Mouse (Mus musculus) MEL (cell line): ENCODE results near the gene Rbms3. TPM values are rescaled to one million over a fixed set of nuclear protein-coding genes. Genes with fewer than 3 reads are reported as not detected.

Source experiments
- DNase-seq: peaks from one replicate; pipeline ENCODE4 v3.0.0; 2011; ENCODE audit warnings: low read depth, low spot score
- H3K27ac ChIP-seq: 2 replicates; pipeline ENCODE4 v1.5.1; 2012; ENCODE audit warnings: low read depth, mild to moderate bottlenecking, control low read depth, low read length, moderate library complexity; ENCODE audit not compliant: control insufficient read depth
- H3K27me3 ChIP-seq, 2 experiments: fragments of 150-350 bp in 1 of 2; sonication (generic) in 1 of 2; 2 replicates each; pipeline ENCODE4 v1.6.1; 2012; ENCODE audit warnings: low read length in 2 of 2, mild to moderate bottlenecking in 2 of 2, improper control_type of control experiment in 1 of 2, moderate library complexity in 1 of 2; ENCODE audit not compliant: insufficient read depth in 2 of 2, control insufficient read depth in 1 of 2
- H3K36me3 ChIP-seq, 2 experiments: 2 replicates each; pipeline ENCODE4 v1.6.1; 2012 to 2014; ENCODE audit warnings: low read length in 2 of 2, improper control_type of control experiment in 1 of 2, inconsistent platforms in 1 of 2, mild to moderate bottlenecking in 1 of 2; ENCODE audit not compliant: insufficient read depth in 2 of 2, control insufficient read depth in 1 of 2
- H3K4me1 ChIP-seq, 2 experiments: fragments of 150-350 bp in 1 of 2; sonication (generic) in 1 of 2; 2 replicates each; pipeline ENCODE4 v1.6.1; 2012; ENCODE audit warnings: low read length in 2 of 2, improper control_type of control experiment in 1 of 2, mild to moderate bottlenecking in 1 of 2; ENCODE audit not compliant: insufficient read depth in 2 of 2, control insufficient read depth in 1 of 2
- H3K4me3 ChIP-seq, 2 experiments: fragments of 150-350 bp in 1 of 2; sonication (generic) in 1 of 2; 2 replicates each; pipeline ENCODE4 v1.5.1; 2012; ENCODE audit warnings: low read depth in 2 of 2, low read length in 2 of 2, mild to moderate bottlenecking in 2 of 2, moderate library complexity in 2 of 2, control low read depth in 1 of 2, improper control_type of control experiment in 1 of 2; ENCODE audit not compliant: control insufficient read depth in 1 of 2, insufficient read depth in 1 of 2
- H3K79me2 ChIP-seq: 2 replicates; pipeline ENCODE4 v1.6.1; 2012; ENCODE audit warnings: mild to moderate bottlenecking, low read length, moderate library complexity; ENCODE audit not compliant: control insufficient read depth, poor library complexity, insufficient read depth
- H3K9ac ChIP-seq: 2 replicates; pipeline ENCODE4 v1.6.1; 2012; ENCODE audit warnings: low read depth, mild to moderate bottlenecking, control low read depth, low read length, moderate library complexity; ENCODE audit not compliant: control insufficient read depth, poor library complexity, severe bottlenecking
- H3K9me3 ChIP-seq: fragments of 150-350 bp; sonication (generic); replicated peaks from 2 replicates; pipeline ENCODE4 v1.6.1; 2012; ENCODE audit warnings: mild to moderate bottlenecking, low read length, improper control_type of control experiment, moderate library complexity; ENCODE audit not compliant: insufficient read depth
- BHLHE40 ChIP-seq: IDR thresholded peaks from 2 replicates; pipeline ENCODE4 v1.6.1; 2012; ENCODE audit warnings: low read depth, mild to moderate bottlenecking, inconsistent platforms, low read length, improper control_type of control experiment, borderline replicate concordance
- CHD2 ChIP-seq: IDR thresholded peaks from 2 replicates; pipeline ENCODE4 v1.6.1; 2011; ENCODE audit warnings: low read length, improper control_type of control experiment
- CTCF ChIP-seq, 3 experiments: IDR thresholded peaks in 2 of 3; conservative IDR thresholded peaks in 1 of 3; 2 replicates each; pipeline ENCODE4 v1.5.1; 2011 to 2012; ENCODE audit warnings: low read length in 3 of 3, low read depth in 2 of 3, mild to moderate bottlenecking in 2 of 3, improper control_type of control experiment in 1 of 3, inconsistent platforms in 1 of 3, mixed read lengths in 1 of 3, moderate library complexity in 1 of 3; ENCODE audit not compliant: control insufficient read depth in 1 of 3, insufficient read depth in 1 of 3, poor library complexity in 1 of 3, severe bottlenecking in 1 of 3
- ETS1 ChIP-seq: IDR thresholded peaks from 2 replicates; pipeline ENCODE4 v1.6.1; 2012; ENCODE audit warnings: low read depth, mild to moderate bottlenecking, inconsistent platforms, low read length, improper control_type of control experiment, moderate library complexity
- KAT2A ChIP-seq: conservative IDR thresholded peaks from 2 replicates; pipeline ENCODE4 v1.6.1; 2012; ENCODE audit warnings: low read depth, low read length, improper control_type of control experiment, inconsistent platforms
- MAX ChIP-seq: IDR thresholded peaks from 2 replicates; pipeline ENCODE4 v1.6.1; 2011; ENCODE audit warnings: low read length, improper control_type of control experiment
- MAZ ChIP-seq: IDR thresholded peaks from 2 replicates; pipeline ENCODE4 v1.6.1; 2012; ENCODE audit warnings: low read depth, mild to moderate bottlenecking, inconsistent platforms, low read length, improper control_type of control experiment
- MEF2A ChIP-seq: IDR thresholded peaks from 2 replicates; pipeline ENCODE4 v1.6.1; 2014; ENCODE audit warnings: low read depth, mild to moderate bottlenecking, inconsistent platforms, low read length, improper control_type of control experiment; ENCODE audit not compliant: poor library complexity, insufficient replicate concordance, severe bottlenecking; ENCODE audit errors: extremely low read depth
- MXI1 ChIP-seq: IDR thresholded peaks from 2 replicates; pipeline ENCODE4 v1.6.1; 2011; ENCODE audit warnings: mild to moderate bottlenecking, low read depth, low read length, improper control_type of control experiment
- MYB ChIP-seq: IDR thresholded peaks from 2 replicates; pipeline ENCODE4 v1.6.1; 2011; ENCODE audit warnings: mild to moderate bottlenecking, low read depth, low read length, improper control_type of control experiment
- MYC ChIP-seq: IDR thresholded peaks from 2 replicates; pipeline ENCODE4 v1.6.1; 2011; ENCODE audit warnings: low read depth, mild to moderate bottlenecking, low read length, improper control_type of control experiment, moderate library complexity
- NELFE ChIP-seq: IDR thresholded peaks from 2 replicates; pipeline ENCODE4 v1.6.1; 2011; ENCODE audit warnings: low read depth, low read length, improper control_type of control experiment
- NRF1 ChIP-seq: IDR thresholded peaks from 2 replicates; pipeline ENCODE4 v1.6.1; 2014; ENCODE audit warnings: low read depth, mild to moderate bottlenecking, inconsistent platforms, low read length, improper control_type of control experiment, moderate library complexity; ENCODE audit not compliant: poor library complexity, insufficient read depth, severe bottlenecking
- RCOR1 ChIP-seq: IDR thresholded peaks from 2 replicates; pipeline ENCODE4 v1.6.1; 2012; ENCODE audit warnings: low read depth, mild to moderate bottlenecking, inconsistent platforms, low read length, improper control_type of control experiment
- SIN3A ChIP-seq: IDR thresholded peaks from 2 replicates; pipeline ENCODE4 v1.6.1; 2012; ENCODE audit warnings: low read length, improper control_type of control experiment, inconsistent platforms
- SMC3 ChIP-seq: IDR thresholded peaks from 2 replicates; pipeline ENCODE4 v1.6.1; 2011; ENCODE audit warnings: low read depth, low read length, improper control_type of control experiment
- ZC3H11A ChIP-seq: IDR thresholded peaks from 2 replicates; pipeline ENCODE4 v1.6.1; 2012; ENCODE audit warnings: low read depth, mild to moderate bottlenecking, inconsistent platforms, low read length, improper control_type of control experiment
- ZKSCAN1 ChIP-seq: IDR thresholded peaks from 2 replicates; pipeline ENCODE4 v1.6.1; 2012; ENCODE audit warnings: low read depth, mild to moderate bottlenecking, inconsistent platforms, low read length, improper control_type of control experiment, moderate library complexity
- ZMIZ1 ChIP-seq: IDR thresholded peaks from 2 replicates; pipeline ENCODE4 v1.6.1; 2012; ENCODE audit warnings: low read depth, mild to moderate bottlenecking, inconsistent platforms, low read length, improper control_type of control experiment, moderate library complexity
- ZNF384 ChIP-seq: IDR thresholded peaks from 2 replicates; pipeline ENCODE4 v1.6.1; 2012; ENCODE audit warnings: low read depth, mild to moderate bottlenecking, inconsistent platforms, low read length, improper control_type of control experiment
- polyA plus RNA-seq, 2 experiments: library from polyadenylated mRNA; stranded (reverse) in 1 of 2; unstranded in 1 of 2; fragments of >175 nt in 1 of 2; fragments of >200 nt in 1 of 2; gene quantifications; 2 replicates each; pipeline versions ENCODE4 v1.2.1 to v1.2.4; 2012; ENCODE audit warnings: low replicate concordance in 2 of 2, low read depth in 1 of 2; ENCODE audit not compliant: insufficient read length in 2 of 2, insufficient read depth in 1 of 2, missing spikeins in 1 of 2
- total RNA-seq: library from RNA; depleted of rRNA; stranded (reverse); fragments of 300-350 nt; gene quantifications from 2 replicates; pipeline ENCODE4 v1.2.3, GENCODE M21; 2012

Gene Rbms3
- total and polyA plus RNA-seq, 3 experiments = not detected

DNA sequence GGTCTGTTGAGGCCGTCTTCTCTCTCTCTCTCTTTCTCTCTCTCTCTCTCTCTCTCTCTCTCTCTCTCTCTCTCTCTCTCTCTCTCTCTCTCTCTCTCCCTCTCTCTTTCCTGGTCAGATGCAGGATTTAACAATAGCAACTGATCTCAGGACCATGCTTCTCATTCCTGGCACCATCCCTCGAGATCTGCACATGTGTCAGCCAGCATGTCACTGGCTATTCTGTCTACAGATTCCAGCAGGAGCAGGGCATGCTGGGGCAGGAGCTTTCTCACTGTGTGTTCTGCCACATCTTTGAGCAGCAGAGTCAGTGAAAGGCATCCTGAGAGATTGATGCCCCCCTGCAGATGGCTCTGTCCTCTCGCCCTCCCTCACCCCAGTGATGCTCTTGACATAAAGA, 774.0 kb downstream of the Rbms3 start:
- Histone ChIP-seq H3K27ac (no peak overlapping the region), H3K79me2 (no peaks in the 10 kb centered on the region), H3K36me3 (no peaks in the 10 kb centered on the region), H3K9ac (no peak overlapping the region), H3K4me1 (no peaks in the 10 kb centered on the region), H3K4me3 (no peak overlapping the region), H3K27me3 (no peaks in the 10 kb centered on the region), H3K9me3 (no peaks in the 10 kb centered on the region)
- DNase-seq = no peak
- TF ChIP-seq MXI1 = no peak
- TF ChIP-seq, all 39 proteins: peak for 0

DNA sequence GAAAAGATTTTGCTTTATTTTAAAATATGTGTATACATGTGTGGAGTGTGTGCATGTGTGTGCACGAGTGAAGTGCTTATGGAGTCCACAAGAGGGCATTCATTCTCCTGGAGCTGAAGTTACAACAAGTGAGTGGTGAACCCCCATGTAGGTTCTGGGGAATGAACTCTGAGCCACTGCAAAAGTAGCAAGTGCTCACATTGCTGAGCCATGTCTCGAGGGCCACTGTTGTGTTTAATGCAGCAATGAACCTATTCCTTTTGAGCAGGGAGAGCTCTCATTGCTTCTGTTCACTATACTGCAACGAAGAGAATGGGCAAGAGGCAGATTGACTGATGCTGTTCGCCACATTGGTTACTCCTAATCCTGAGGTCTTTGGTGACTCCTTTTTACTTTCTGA, 780.8 kb downstream of the Rbms3 start:
- no peak overlapping the region for H3K27ac ChIP-seq
- TF ChIP-seq NRF1 (no peak), ZMIZ1 (no peak), ZC3H11A (no peak), SMC3 (0 out of 2 replicates have a peak, but pooled peaks have one; percentile 13), MYB (no peak), KAT2A (no peak)
- H3K36me3 ChIP-seq = no peaks in the 10 kb centered on the region
- no peaks in the 10 kb centered on the region for H3K79me2 ChIP-seq
- no peak overlapping the region for H3K9ac ChIP-seq
- H3K27me3 ChIP-seq = no peaks in the 10 kb centered on the region; a peak in 1 of 4 replicates
- no peak for DNase-seq
- H3K4me3 ChIP-seq = no peak overlapping the region
- H3K4me1 ChIP-seq = no peaks in the 10 kb centered on the region
- no peaks in the 10 kb centered on the region for H3K9me3 ChIP-seq

DNA sequence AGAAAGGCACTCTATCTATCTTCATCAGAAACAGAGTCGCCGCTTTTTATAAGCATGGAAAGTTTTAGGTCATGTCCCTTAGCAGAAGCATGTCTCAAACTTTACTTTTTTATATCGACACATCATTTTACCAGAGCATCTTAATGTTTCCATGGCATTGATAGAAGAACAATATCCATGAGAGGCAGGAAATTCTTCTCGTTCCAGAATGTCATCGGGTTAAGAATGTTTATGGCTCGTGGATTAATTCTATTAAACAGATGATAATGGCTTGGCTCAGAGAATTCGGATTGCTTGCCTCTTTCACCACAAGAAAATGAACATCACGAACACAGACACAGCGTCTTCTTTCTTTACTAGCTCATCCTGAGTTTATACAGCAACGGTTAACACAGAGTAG, 781.5 kb downstream of the Rbms3 start:
- H3K36me3 ChIP-seq = no peaks in the 10 kb centered on the region
- no peak for TF ChIP-seq CTCF (IDR thresholded peaks at IDR 0.05 in 2 of 3, conservative IDR thresholded peaks at IDR 0.05 in 1 of 3; ENCODE audit: control insufficient read depth in 1 of 3, insufficient read depth in 1 of 3, low read depth in 2 of 3, low read length in 3 of 3, poor library complexity in 1 of 3, severe bottlenecking in 1 of 3)
- TF ChIP-seq ETS1 = no peak
- no peak for TF ChIP-seq MEF2A
- no peak for TF ChIP-seq BHLHE40
- no peak for TF ChIP-seq MXI1
- no peak for TF ChIP-seq SIN3A
- TF ChIP-seq RCOR1 = no peak
- TF ChIP-seq NELFE = no peak
- TF ChIP-seq MYC = no peak
- TF ChIP-seq ZKSCAN1 = no peak
- TF ChIP-seq ZNF384 = no peak
- no peak for TF ChIP-seq MAX
- no peak for TF ChIP-seq CHD2
- TF ChIP-seq MAZ = no peak
- TF ChIP-seq, all 39 proteins: peak for 0
- H3K9ac ChIP-seq = no peak overlapping the region
- no peaks in the 10 kb centered on the region for H3K4me1 ChIP-seq
- no peak overlapping the region for H3K4me3 ChIP-seq
- no peaks in the 10 kb centered on the region for H3K9me3 ChIP-seq
- no peak overlapping the region for H3K27ac ChIP-seq
- H3K27me3 ChIP-seq = no peaks in the 10 kb centered on the region; a peak in 1 of 4 replicates
- H3K79me2 ChIP-seq = no peaks in the 10 kb centered on the region
- no peak for DNase-seq
